Mouse (Mus musculus) right cerebral cortex, postnatal 10 days (tissue): ENCODE data around the gene Cd247.

Experiments
- DNase-seq, 2 experiments: peaks; one replicate each; pipeline ENCODE4 v3.0.0; 2021; ENCODE audit warnings: low spot score in 2 of 2

Cd247 gene

DNA sequence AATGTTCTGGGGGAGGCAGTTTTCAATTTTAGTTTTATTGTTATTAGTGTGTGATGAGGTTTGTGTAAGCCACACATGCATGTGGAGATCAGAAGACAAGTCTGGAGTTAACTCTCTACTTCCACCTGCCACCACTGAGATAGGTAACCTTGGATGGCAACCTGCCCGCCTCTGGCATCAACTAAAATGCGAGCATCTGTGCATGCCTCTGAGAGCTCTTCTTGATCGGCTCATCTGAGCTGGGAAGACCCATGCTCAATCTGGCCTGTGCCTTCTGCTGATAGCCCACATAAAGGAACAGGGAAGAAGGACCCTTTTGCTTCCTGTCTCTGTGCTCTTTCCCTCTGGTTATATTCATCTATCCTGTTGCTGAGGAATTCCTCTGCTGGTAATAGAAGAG, 121.0 kb downstream of the Cd247 start:
- DNase-seq = no peak

DNA sequence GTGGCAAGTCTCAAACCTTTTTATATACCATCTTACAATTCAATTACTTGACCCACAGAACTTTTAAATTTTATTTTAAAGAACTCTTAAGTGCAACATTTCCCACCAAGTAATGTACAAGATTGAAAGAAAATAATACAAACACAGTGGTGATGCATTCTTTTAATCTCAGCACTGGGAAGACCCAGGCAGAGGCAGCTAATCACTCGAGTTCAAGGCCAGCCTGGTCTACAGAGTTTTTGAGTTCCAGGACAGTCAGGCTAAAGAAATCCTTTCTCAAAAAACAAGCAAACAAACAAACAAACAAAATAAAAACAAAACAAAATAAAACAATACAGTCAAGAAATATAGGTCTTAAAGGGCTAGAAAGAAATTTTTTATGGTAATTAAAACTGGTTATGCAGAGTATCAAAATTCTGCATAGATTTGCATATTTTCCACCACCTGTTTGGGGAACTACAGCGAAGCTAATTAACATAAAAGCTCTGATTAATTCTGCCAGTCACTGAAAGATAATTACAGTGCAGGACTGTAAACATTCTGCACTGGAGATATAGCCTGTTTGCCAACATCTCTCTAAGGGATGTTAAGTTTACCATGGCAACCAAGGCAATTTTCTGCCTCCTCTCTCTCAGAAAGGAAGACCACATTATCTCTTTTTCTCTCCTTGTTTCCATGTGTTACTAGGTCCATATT, 125.4 kb downstream of the Cd247 start:
- DNase-seq = no peak

- no peak for DNase-seq
Observed at GRCm38 (mm10) chr1:165914416-165914801, 125.9 kb downstream of the Cd247 start.

- no peak for DNase-seq
Observed at GRCm38 (mm10) chr1:165921026-165921425, 132.5 kb downstream of the Cd247 start.

DNA sequence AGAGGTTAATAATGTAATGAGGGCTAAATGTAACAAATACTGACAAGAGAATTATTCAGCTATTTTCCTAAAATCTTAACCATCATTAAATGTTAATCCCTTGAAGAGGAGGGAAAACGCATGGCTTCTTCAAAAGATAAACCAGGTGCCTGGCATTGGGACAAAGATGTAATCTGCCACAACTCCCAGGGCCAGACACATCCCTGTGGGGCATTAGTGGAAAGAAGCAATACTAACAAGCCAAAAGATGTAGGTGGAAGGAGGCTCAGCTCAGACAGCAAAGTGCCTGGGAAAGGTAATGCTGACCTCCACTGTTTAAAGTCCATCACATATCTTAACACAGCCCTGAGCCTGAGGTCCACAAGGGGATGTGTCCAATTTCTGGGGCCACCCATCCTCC, 134.0 kb downstream of the Cd247 start:
- no peak for DNase-seq

DNA sequence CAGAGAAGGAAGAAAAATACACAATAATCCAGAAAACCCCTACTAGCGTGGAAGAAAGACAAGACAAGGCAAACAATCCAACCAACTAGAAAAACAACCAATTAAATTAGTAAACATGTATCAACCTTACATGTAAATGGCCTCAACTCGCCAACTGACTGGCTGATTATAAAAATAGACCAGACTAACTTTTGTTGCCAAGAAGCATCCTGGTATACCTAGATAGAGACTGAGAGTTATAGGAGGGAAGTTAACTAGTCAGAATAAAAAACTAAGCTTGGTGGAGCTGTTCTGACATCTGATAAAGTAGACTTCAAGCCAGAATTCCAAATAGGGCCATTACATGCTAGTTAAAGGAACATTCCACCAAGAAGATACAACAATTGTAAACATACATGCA, 136.7 kb downstream of the Cd247 start:
- no peak for DNase-seq
